Mouse (Mus musculus) layer of hippocampus, adult 8-10 months (tissue): ENCODE data around the gene Prmt3. TPM values are rescaled to one million over a fixed set of nuclear protein-coding genes. Genes with fewer than 3 reads are reported as not detected.

Experiments
- total RNA-seq, 4 experiments: library from RNA; stranded (reverse); gene quantifications; 2 replicates each; pipeline ENCODE4 v1.2.4; 2022

Prmt3 gene
- total RNA-seq, 4 experiments from 2014 or later: 33.1 to 41.9 (median 33.6) TPM

Other genes with a start within 250 kb of the Prmt3 start
- not detected for gene Dbx1, start 141.5 kb upstream of the Prmt3 start, total RNA-seq
- 10 to 100 TPM; 10.9 to 14.8 (median 13.7) TPM for gene Htatip2, start 19.2 kb upstream of the Prmt3 start, total RNA-seq
- gene Slc6a5, start 131.8 kb downstream of the Prmt3 start, total RNA-seq: under 1 TPM in 2 of 4 experiments, not detected in 2; 0.07 to 0.08 TPM
- gene Nell1, start 196.5 kb downstream of the Prmt3 start, total RNA-seq: 10 to 100 TPM; 49.8 to 55.3 (median 51.8) TPM